Mouse (Mus musculus): Measurements from ENCODE around the gene Schip1. TPM values are rescaled to one million over a fixed set of nuclear protein-coding genes. Genes with fewer than 3 reads are reported as not detected.

The Schip1 gene
- polyA plus RNA-seq, 1 experiment from 2014 or later: 37.1 TPM

DNA sequence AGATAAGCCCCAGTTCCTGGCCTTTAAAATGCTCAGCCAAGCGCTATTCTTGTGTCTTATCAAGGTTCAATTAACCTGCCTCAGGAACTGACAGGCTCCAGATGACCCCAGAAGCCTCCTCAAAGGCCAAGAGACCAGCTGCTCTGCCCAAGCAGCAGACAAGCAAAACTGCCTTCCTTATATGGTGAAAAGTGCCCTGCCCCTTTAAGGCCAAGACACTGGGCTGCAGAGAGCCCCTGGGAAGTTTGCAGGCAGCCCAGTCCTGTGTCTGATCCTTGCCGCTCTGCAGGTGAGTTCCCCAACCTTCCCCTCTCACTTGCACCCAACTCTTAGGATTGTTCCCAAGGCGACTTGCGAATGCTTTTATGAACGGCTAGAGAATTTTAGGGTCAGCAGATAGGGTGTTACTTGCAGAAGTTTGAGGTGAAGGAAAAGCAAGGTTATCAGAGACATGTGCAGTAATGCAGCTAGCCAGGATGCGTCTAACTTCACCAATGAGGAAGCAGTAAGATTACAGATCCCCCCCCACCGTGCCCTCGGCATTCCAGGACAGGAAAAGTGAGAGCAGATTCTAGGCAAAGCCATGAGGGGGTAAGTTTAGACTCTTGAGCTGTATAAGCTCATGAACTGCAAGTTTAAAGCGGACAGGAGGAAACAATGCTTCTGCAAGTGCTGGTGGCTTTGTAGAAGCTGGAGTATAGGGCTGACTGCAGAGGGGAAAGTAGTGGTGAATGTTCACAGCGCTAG lies 403.5 kb downstream of the Schip1 start:
- DNase-seq (ENCODE audit: low spot score) (peak; percentile 35), ATAC-seq (ENCODE audit: low read depth) (no peak)
- Histone ChIP-seq H3K4me1 (ENCODE audit: control insufficient read depth, insufficient read depth, low read length) (peaks cover 14% of the 10 kb centered on the region), H3K9ac (ENCODE audit: low read depth, low read length) (peak overlapping the region; percentile 17; the same call in 1 of the 2 replicates), H3K4me3 (ENCODE audit: low read depth, low read length) (peak overlapping the region; percentile 15; the same call in 1 of the 2 replicates), H3K27ac (replicated peaks; ENCODE audit: low read depth, low read length) (no peak overlapping the region), H3K36me3 (ENCODE audit: control insufficient read depth, insufficient read depth, low read length) (no peaks in the 10 kb centered on the region), H3K9me3 (ENCODE audit: control insufficient read depth, low read length) (no peaks in the 10 kb centered on the region), H3K27me3 (replicated peaks; ENCODE audit: control insufficient read depth, insufficient read depth, low read length) (no peaks in the 10 kb centered on the region), H3K4me2 (ENCODE audit: low read depth, low read length) (peak overlapping the region; percentile 43)
- 3% methylated on average over 10 of the region's 10 CpGs for WGBS

DNA sequence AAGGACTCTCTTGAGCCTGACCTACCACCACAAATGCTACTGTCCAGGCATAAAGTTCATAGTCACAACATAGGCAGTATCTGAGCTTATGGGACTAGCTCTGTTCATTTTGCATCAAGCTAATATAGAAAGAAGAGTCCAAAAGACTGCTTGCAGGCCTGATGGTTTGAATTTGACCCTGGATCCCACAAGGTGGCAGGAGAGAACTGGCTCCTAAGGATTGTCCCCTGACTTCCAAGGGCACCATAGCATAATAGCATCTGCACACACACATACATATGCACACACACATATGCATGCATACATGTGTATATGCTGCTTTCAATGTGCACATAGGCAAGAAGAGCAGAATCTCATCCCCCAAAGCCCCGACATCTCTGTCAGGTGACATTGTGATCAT lies 405.0 kb downstream of the Schip1 start:
- Histone ChIP-seq H3K27ac (replicated peaks; ENCODE audit: low read depth, low read length) (no peak overlapping the region), H3K9me3 (ENCODE audit: control insufficient read depth, low read length) (no peaks in the 10 kb centered on the region), H3K4me2 (ENCODE audit: low read depth, low read length) (no peak overlapping the region), H3K36me3 (ENCODE audit: control insufficient read depth, insufficient read depth, low read length) (no peaks in the 10 kb centered on the region), H3K4me1 (ENCODE audit: control insufficient read depth, insufficient read depth, low read length) (peaks cover 14% of the 10 kb centered on the region), H3K4me3 (ENCODE audit: low read depth, low read length) (no peak overlapping the region), H3K9ac (ENCODE audit: low read depth, low read length) (no peak overlapping the region), H3K27me3 (replicated peaks; ENCODE audit: control insufficient read depth, insufficient read depth, low read length) (no peaks in the 10 kb centered on the region)
- WGBS: 69% methylated on average over 1 of the region's 1 CpGs
- ATAC-seq (ENCODE audit: low read depth): no peak
- DNase-seq (ENCODE audit: low spot score): no peak

DNA sequence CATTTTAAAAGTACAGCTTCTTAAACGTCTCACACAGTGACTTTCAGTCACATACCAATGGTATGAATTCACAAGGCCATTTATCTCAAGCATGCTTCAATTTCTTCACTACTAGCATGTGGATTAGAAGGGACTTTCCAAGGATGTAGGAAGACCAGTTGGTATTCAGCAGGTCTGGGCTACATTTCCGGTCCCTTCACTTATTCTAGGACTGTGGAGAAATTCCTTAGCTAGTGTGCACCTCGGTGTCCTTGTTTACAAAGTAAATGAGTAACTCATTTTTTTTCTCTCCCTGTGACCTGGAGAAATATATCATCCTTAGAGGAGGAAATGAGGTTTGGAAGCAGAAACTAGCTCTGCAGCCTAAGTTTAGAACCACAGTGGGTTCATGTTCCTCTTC lies 405.5 kb downstream of the Schip1 start:
- Histone ChIP-seq H3K27me3 (replicated peaks; ENCODE audit: control insufficient read depth, insufficient read depth, low read length) (no peaks in the 10 kb centered on the region), H3K4me2 (ENCODE audit: low read depth, low read length) (no peak overlapping the region), H3K4me1 (ENCODE audit: control insufficient read depth, insufficient read depth, low read length) (peaks cover 14% of the 10 kb centered on the region), H3K27ac (replicated peaks; ENCODE audit: low read depth, low read length) (no peak overlapping the region), H3K36me3 (ENCODE audit: control insufficient read depth, insufficient read depth, low read length) (no peaks in the 10 kb centered on the region), H3K9ac (ENCODE audit: low read depth, low read length) (no peak overlapping the region), H3K4me3 (ENCODE audit: low read depth, low read length) (no peak overlapping the region), H3K9me3 (ENCODE audit: control insufficient read depth, low read length) (no peaks in the 10 kb centered on the region)
- ATAC-seq (ENCODE audit: low read depth) (no peak), DNase-seq (ENCODE audit: low spot score) (no peak)
- WGBS: 37% methylated on average over 3 of the region's 3 CpGs

DNA sequence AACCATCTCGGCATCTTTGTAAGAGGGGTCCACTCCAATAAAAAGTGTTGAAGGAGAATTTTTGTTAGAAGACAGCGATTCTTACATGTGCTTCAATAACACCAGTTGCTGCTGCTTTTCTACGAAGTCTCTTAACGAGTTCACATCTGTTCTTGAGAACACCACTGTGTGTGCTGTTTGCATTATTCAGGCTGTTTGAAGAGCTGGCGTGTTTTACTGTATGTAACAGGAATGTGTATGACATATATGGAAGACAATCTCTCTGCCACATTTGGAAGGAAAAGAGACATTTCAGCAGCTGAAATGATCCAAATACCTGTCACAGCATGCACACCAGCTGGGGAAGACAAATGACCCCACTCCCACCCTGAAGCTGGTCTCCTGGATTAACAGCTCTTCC lies 406.0 kb downstream of the Schip1 start:
- no peak overlapping the region for H3K27ac ChIP-seq (replicated peaks; ENCODE audit: low read depth, low read length)
- peaks cover 14% of the 10 kb centered on the region for H3K4me1 ChIP-seq (ENCODE audit: control insufficient read depth, insufficient read depth, low read length)
- no peaks in the 10 kb centered on the region for H3K36me3 ChIP-seq (ENCODE audit: control insufficient read depth, insufficient read depth, low read length)
- no peaks in the 10 kb centered on the region for H3K9me3 ChIP-seq (ENCODE audit: control insufficient read depth, low read length)
- no peak overlapping the region for H3K4me3 ChIP-seq (ENCODE audit: low read depth, low read length)
- ATAC-seq (ENCODE audit: low read depth) (no peak; the same call in 1 of the 2 replicates), DNase-seq (ENCODE audit: low spot score) (peak; percentile 48)
- H3K9ac ChIP-seq (ENCODE audit: low read depth, low read length): no peak overlapping the region
- 52% methylated on average over 5 of the region's 5 CpGs for WGBS
- no peaks in the 10 kb centered on the region for H3K27me3 ChIP-seq (replicated peaks; ENCODE audit: control insufficient read depth, insufficient read depth, low read length)
- H3K4me2 ChIP-seq (ENCODE audit: low read depth, low read length): no peak overlapping the region

DNA sequence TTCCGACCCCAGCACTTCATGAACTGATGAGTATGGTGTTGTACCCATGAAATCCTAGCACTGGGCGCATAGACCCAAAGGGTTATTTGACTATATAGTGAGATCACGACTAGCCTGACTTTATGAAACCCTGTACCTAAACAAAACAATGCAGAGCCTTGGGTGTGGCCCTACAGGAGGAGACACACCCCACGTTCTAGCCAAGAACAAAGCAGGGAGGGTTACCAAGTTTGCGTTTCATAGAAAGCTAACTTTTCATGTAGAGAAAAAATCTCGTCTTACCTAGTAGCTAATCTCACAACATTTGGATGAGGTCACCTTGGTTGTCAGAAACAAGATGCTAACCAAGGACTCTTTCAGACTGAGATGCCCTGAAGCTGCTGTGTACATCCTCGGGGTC lies 411.7 kb downstream of the Schip1 start:
- WGBS: 81% methylated on average over 7 of the region's 7 CpGs
- no peaks in the 10 kb centered on the region for H3K27me3 ChIP-seq (replicated peaks; ENCODE audit: control insufficient read depth, insufficient read depth, low read length)
- H3K9me3 ChIP-seq (ENCODE audit: control insufficient read depth, low read length): no peaks in the 10 kb centered on the region
- no peak for ATAC-seq (ENCODE audit: low read depth)
- no peak for DNase-seq (ENCODE audit: low spot score)
- H3K36me3 ChIP-seq (ENCODE audit: control insufficient read depth, insufficient read depth, low read length): no peaks in the 10 kb centered on the region
- no peak overlapping the region for H3K9ac ChIP-seq (ENCODE audit: low read depth, low read length)
- H3K4me2 ChIP-seq (ENCODE audit: low read depth, low read length): no peak overlapping the region
- H3K27ac ChIP-seq (replicated peaks; ENCODE audit: low read depth, low read length): no peak overlapping the region
- no peaks in the 10 kb centered on the region for H3K4me1 ChIP-seq (ENCODE audit: control insufficient read depth, insufficient read depth, low read length)
- H3K4me3 ChIP-seq (ENCODE audit: low read depth, low read length): no peak overlapping the region

DNA sequence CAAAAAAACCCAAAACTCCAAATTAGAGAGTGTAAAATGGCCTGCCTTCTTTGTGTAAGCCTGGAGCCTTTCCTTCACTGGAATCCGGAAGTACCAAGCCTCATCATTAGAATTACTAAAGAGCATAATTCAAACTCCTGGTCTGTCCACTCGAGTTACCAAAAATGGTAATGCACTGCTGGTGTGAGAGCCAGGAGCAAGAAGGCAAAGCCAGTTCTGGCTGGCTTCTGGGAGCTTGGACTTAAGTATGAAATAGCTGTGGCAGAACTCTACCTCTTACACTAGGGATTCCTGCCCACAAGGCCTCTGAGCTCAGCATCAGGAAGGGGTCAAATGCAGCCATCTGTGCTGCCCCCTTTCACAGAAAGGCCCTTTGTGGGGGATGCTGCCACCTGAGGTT lies 412.9 kb downstream of the Schip1 start:
- Histone ChIP-seq H3K9me3 (ENCODE audit: control insufficient read depth, low read length) (no peaks in the 10 kb centered on the region), H3K9ac (ENCODE audit: low read depth, low read length) (no peak overlapping the region), H3K27me3 (replicated peaks; ENCODE audit: control insufficient read depth, insufficient read depth, low read length) (no peaks in the 10 kb centered on the region), H3K4me3 (ENCODE audit: low read depth, low read length) (no peak overlapping the region), H3K36me3 (ENCODE audit: control insufficient read depth, insufficient read depth, low read length) (no peaks in the 10 kb centered on the region), H3K27ac (replicated peaks; ENCODE audit: low read depth, low read length) (no peak overlapping the region), H3K4me1 (ENCODE audit: control insufficient read depth, insufficient read depth, low read length) (no peaks in the 10 kb centered on the region), H3K4me2 (ENCODE audit: low read depth, low read length) (no peak overlapping the region)
- ATAC-seq (ENCODE audit: low read depth) (no peak), DNase-seq (ENCODE audit: low spot score) (no peak)
- WGBS: 44% methylated on average over 2 of the region's 2 CpGs

DNA sequence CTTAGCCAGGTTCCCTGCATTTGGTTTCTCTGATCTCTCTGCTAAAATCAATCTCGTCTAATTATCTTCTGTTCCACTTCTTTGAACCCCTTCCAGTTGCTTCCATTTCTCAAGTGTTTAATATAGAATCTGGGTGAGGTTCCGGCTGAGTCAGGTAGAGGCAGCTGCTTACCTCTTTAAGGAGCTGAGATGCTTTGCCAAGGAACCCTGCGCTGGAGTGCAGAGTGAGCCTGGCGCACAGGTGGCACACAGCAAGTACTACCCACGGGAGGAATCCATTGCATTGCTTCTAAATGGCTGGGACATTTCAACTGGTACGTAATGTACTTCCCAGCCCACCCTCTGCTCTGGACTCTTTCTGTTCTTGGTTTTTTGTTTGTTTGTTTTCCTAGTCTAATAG lies 414.7 kb downstream of the Schip1 start:
- Histone ChIP-seq H3K36me3 (ENCODE audit: control insufficient read depth, insufficient read depth, low read length) (no peaks in the 10 kb centered on the region), H3K27me3 (replicated peaks; ENCODE audit: control insufficient read depth, insufficient read depth, low read length) (no peaks in the 10 kb centered on the region), H3K9ac (ENCODE audit: low read depth, low read length) (no peak overlapping the region), H3K27ac (replicated peaks; ENCODE audit: low read depth, low read length) (no peak overlapping the region), H3K4me1 (ENCODE audit: control insufficient read depth, insufficient read depth, low read length) (no peaks in the 10 kb centered on the region), H3K9me3 (ENCODE audit: control insufficient read depth, low read length) (no peaks in the 10 kb centered on the region), H3K4me3 (ENCODE audit: low read depth, low read length) (no peak overlapping the region), H3K4me2 (ENCODE audit: low read depth, low read length) (no peak overlapping the region)
- DNase-seq (ENCODE audit: low spot score): no peak
- 85% methylated on average over 6 of the region's 6 CpGs for WGBS
- ATAC-seq (ENCODE audit: low read depth): no peak

DNA sequence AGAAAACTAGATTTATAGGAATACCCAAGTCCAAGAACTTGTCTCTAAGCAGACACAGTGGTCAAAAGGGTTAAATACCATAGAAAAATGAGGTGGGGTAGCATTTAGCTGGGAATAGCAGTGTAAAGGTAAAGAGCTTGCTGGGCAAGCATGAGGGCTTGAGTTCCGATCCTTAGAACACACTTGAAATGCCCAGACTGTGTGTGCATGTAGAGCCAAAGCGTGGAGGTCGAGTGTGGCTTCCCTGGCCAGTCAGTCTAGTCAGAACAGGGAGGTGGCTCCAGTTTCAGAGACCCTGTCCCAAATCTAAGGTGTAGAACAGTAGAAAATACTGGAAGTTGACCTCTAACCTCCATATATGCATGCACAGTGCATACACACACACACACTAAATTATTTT lies 418.9 kb downstream of the Schip1 start:
- H3K27me3 ChIP-seq (replicated peaks; ENCODE audit: control insufficient read depth, insufficient read depth, low read length): no peaks in the 10 kb centered on the region
- no peak for DNase-seq (ENCODE audit: low spot score)
- ATAC-seq (ENCODE audit: low read depth): no peak
- no peak overlapping the region for H3K4me2 ChIP-seq (ENCODE audit: low read depth, low read length)
- no peak overlapping the region for H3K9ac ChIP-seq (ENCODE audit: low read depth, low read length)
- H3K36me3 ChIP-seq (ENCODE audit: control insufficient read depth, insufficient read depth, low read length): no peaks in the 10 kb centered on the region
- no peak overlapping the region for H3K27ac ChIP-seq (replicated peaks; ENCODE audit: low read depth, low read length)
- H3K4me3 ChIP-seq (ENCODE audit: low read depth, low read length): no peak overlapping the region
- no peaks in the 10 kb centered on the region for H3K9me3 ChIP-seq (ENCODE audit: control insufficient read depth, low read length)
- H3K4me1 ChIP-seq (ENCODE audit: control insufficient read depth, insufficient read depth, low read length): peaks cover 6% of the 10 kb centered on the region; the same call in 1 of the 2 replicates
- WGBS: 88% methylated on average over 3 of the region's 3 CpGs

DNA sequence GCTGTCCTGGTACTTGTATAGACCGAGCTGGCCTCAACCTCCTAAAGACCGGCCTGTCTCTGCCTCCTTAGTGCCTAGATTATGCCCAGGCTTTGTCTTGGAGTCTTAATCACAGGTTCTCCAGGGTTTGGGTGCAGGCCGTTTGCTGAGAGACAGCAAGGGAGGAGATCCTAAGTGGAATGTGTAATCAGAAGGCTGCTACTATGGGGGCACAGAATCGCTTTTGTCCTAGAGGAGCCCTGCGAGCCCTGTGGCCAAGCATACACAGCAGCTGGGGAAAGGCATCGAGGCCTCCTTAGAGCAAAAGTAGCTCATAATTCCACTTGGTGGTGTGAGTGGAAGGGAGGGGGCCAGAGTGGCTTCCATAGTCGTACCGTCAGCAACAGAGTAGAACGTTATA lies 419.4 kb downstream of the Schip1 start:
- Histone ChIP-seq H3K4me2 (ENCODE audit: low read depth, low read length) (no peak overlapping the region), H3K36me3 (ENCODE audit: control insufficient read depth, insufficient read depth, low read length) (no peaks in the 10 kb centered on the region), H3K27me3 (replicated peaks; ENCODE audit: control insufficient read depth, insufficient read depth, low read length) (no peaks in the 10 kb centered on the region), H3K9ac (ENCODE audit: low read depth, low read length) (no peak overlapping the region), H3K27ac (replicated peaks; ENCODE audit: low read depth, low read length) (no peak overlapping the region), H3K4me3 (ENCODE audit: low read depth, low read length) (no peak overlapping the region), H3K9me3 (ENCODE audit: control insufficient read depth, low read length) (no peaks in the 10 kb centered on the region), H3K4me1 (ENCODE audit: control insufficient read depth, insufficient read depth, low read length) (peaks cover 6% of the 10 kb centered on the region; the same call in 1 of the 2 replicates)
- DNase-seq (ENCODE audit: low spot score): no peak
- 82% methylated on average over 9 of the region's 9 CpGs for WGBS
- ATAC-seq (ENCODE audit: low read depth): no peak
